Mouse (Mus musculus): ENCODE results near the gene Glb1l. TPM values are rescaled to one million over a fixed set of nuclear protein-coding genes. Genes with fewer than 3 reads are reported as not detected.

The Glb1l gene
- polyA plus RNA-seq, 1 experiment: 27.1 TPM

- no peak for TF ChIP-seq CTCF (IDR thresholded peaks at IDR 0.05; ENCODE audit: low read depth, low read length)
- no peak for TF ChIP-seq POLR2A (IDR thresholded peaks at IDR 0.05; ENCODE audit: borderline replicate concordance, low read depth, low read length)
- Histone ChIP-seq H3K4me3 (ENCODE audit: insufficient read depth, low read length) (no peak within 1 kb of the TSS), H3K27ac (ENCODE audit: insufficient read depth, low read depth, low read length) (no peak within 1 kb of the TSS), H3K4me1 (ENCODE audit: control insufficient read depth, insufficient read depth, low read length) (peaks cover 13% of the 10 kb centered on the region)
Measured at GRCm38 (mm10) chr1:75231664-75232152, 21.1 kb upstream of the Glb1l start, which contains the start of gene A630095N17Rik. Gene A630095N17Rik (minus strand): TSS chr1:75232102.

DNA sequence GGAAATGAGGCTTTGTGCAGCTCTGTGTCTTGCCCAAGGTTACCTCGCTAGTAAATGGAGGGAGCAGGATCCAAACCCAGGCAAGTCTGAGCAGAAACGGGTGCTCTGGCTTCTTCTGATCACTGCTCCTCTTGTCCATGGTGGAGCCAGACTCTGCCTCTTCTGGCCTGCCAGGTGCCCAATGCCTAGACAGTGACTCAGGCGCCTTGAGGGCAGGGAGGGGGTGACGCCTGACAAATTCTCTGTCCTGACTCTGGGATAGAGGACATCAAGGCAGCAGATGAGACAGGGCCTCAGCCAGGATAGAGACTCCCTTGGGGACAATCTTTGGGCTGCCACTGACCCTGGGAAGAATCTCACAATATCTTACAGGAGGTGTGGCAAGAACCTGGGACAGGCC is 20.6 kb upstream of the Glb1l start:
- Histone ChIP-seq H3K27ac (ENCODE audit: insufficient read depth, low read depth, low read length) (no peak overlapping the region), H3K4me1 (ENCODE audit: control insufficient read depth, insufficient read depth, low read length) (peaks cover 13% of the 10 kb centered on the region), H3K4me3 (ENCODE audit: insufficient read depth, low read length) (no peak overlapping the region)
- no peak for TF ChIP-seq POLR2A (IDR thresholded peaks at IDR 0.05; ENCODE audit: borderline replicate concordance, low read depth, low read length)
- no peak for TF ChIP-seq CTCF (IDR thresholded peaks at IDR 0.05; ENCODE audit: low read depth, low read length)

- H3K4me1 ChIP-seq (ENCODE audit: control insufficient read depth, insufficient read depth, low read length): peaks cover 9% of the 10 kb centered on the region; the same call in 1 of the 2 replicates
Measured at GRCm38 (mm10) chr1:75230335-75230994, 19.9 kb upstream of the Glb1l start.

GRCm38 (mm10) chr1:75229158-75229557 is 18.5 kb upstream of the Glb1l start:
- no peak overlapping the region for H3K4me3 ChIP-seq (ENCODE audit: insufficient read depth, low read length)
- H3K4me1 ChIP-seq (ENCODE audit: control insufficient read depth, insufficient read depth, low read length): peaks cover 5% of the 10 kb centered on the region; the same call in 1 of the 2 replicates
- no peak overlapping the region for H3K27ac ChIP-seq (ENCODE audit: insufficient read depth, low read depth, low read length)
- TF ChIP-seq CTCF (IDR thresholded peaks at IDR 0.05; ENCODE audit: low read depth, low read length): no peak

More at GRCm38 (mm10) chr1:75230335-75230994, 19.9 kb upstream of the Glb1l start:
- TF ChIP-seq POLR2A (IDR thresholded peaks at IDR 0.05; ENCODE audit: borderline replicate concordance, low read depth, low read length) (no peak), CTCF (IDR thresholded peaks at IDR 0.05; ENCODE audit: low read depth, low read length) (no peak)
- H3K4me3 ChIP-seq (ENCODE audit: insufficient read depth, low read length): no peak overlapping the region
- H3K27ac ChIP-seq (ENCODE audit: insufficient read depth, low read depth, low read length): no peak overlapping the region

DNA sequence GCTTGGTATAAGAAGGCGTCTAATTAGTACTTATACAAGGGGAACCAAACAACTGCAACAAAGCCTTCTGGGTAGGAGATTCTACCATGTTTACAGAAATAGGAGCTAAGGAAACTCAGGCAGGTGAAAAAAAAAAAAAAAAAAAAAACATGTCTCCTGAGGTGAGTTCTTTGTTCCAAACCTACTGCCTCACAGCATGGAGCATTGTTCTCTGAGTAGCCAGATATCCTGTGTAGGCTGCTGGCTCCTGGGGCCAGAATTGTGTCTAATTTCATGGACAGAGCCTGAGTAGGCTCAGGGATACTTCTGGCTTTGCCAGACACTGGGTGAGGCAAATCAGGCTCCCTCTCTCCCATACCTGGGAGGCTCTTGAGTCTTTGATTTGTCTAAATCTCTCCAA is 17.0 kb upstream of the Glb1l start:
- Histone ChIP-seq H3K4me1 (ENCODE audit: control insufficient read depth, insufficient read depth, low read length) (peaks cover 5% of the 10 kb centered on the region; the same call in 1 of the 2 replicates), H3K4me3 (ENCODE audit: insufficient read depth, low read length) (no peak overlapping the region), H3K27ac (ENCODE audit: insufficient read depth, low read depth, low read length) (no peak overlapping the region)
- no peak for TF ChIP-seq POLR2A (IDR thresholded peaks at IDR 0.05; ENCODE audit: borderline replicate concordance, low read depth, low read length)

GRCm38 (mm10) chr1:75226138-75226537 is 15.5 kb upstream of the Glb1l start:
- no peak overlapping the region for H3K27ac ChIP-seq (ENCODE audit: insufficient read depth, low read depth, low read length)
- TF ChIP-seq CTCF (IDR thresholded peaks at IDR 0.05; ENCODE audit: low read depth, low read length) (no peak), POLR2A (IDR thresholded peaks at IDR 0.05; ENCODE audit: borderline replicate concordance, low read depth, low read length) (no peak)
- peaks cover 12% of the 10 kb centered on the region for H3K4me1 ChIP-seq (ENCODE audit: control insufficient read depth, insufficient read depth, low read length)
- H3K4me3 ChIP-seq (ENCODE audit: insufficient read depth, low read length): no peak overlapping the region

- no peak overlapping the region for H3K4me3 ChIP-seq (ENCODE audit: insufficient read depth, low read length)
- H3K27ac ChIP-seq (ENCODE audit: insufficient read depth, low read depth, low read length): no peak overlapping the region
- TF ChIP-seq CTCF (IDR thresholded peaks at IDR 0.05; ENCODE audit: low read depth, low read length) (no peak), POLR2A (IDR thresholded peaks at IDR 0.05; ENCODE audit: borderline replicate concordance, low read depth, low read length) (no peak)
- H3K4me1 ChIP-seq (ENCODE audit: control insufficient read depth, insufficient read depth, low read length): peaks cover 8% of the 10 kb centered on the region
Measured at GRCm38 (mm10) chr1:75225473-75225872, 14.9 kb upstream of the Glb1l start.

DNA sequence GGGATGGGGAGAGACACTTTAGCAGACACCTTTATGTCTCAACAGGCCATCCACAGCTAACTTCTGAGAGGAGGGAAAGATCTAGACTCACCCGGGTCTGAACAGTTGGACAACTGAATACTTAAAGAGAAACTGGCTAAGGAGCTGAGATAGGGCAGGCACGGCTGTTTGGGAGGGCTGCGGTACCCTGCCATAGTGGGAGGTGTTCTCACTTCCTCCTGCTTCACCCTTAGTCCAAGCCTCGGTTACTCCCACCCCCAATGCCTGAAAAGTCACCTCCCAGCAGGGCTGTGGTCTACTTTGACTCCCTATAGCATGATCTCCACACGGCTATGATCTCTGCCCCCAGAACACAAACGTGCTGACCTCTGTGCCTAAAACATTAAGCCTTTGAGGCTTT is 12.9 kb upstream of the Glb1l start:
- peaks cover 7% of the 10 kb centered on the region for H3K4me1 ChIP-seq (ENCODE audit: control insufficient read depth, insufficient read depth, low read length)
- no peak for TF ChIP-seq CTCF (IDR thresholded peaks at IDR 0.05; ENCODE audit: low read depth, low read length)
- TF ChIP-seq POLR2A (IDR thresholded peaks at IDR 0.05; ENCODE audit: borderline replicate concordance, low read depth, low read length): no peak
- no peak overlapping the region for H3K27ac ChIP-seq (ENCODE audit: insufficient read depth, low read depth, low read length)
- no peak overlapping the region for H3K4me3 ChIP-seq (ENCODE audit: insufficient read depth, low read length)

DNA sequence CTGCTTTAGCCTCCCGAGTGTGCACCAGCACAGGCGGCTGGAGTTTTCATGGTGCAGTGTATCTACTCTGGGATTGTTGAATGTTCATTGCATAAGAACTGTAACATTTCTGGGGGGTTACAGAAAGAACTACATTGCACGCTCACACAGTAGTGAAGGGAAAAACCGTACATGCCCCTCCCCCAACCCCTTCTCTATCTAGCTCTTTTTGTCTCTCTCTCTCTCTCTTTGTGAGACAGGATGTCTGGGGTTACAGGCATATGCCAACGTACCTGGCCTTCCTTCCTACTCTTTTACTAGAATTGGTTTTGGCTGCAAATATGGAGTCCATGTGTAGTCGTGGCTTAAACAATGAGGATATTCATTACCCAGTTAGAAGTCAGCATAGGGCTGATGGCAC is 12.3 kb upstream of the Glb1l start:
- TF ChIP-seq POLR2A (IDR thresholded peaks at IDR 0.05; ENCODE audit: borderline replicate concordance, low read depth, low read length): no peak
- no peak for TF ChIP-seq CTCF (IDR thresholded peaks at IDR 0.05; ENCODE audit: low read depth, low read length)
- no peak overlapping the region for H3K4me3 ChIP-seq (ENCODE audit: insufficient read depth, low read length)
- H3K4me1 ChIP-seq (ENCODE audit: control insufficient read depth, insufficient read depth, low read length): peaks cover 10% of the 10 kb centered on the region
- H3K27ac ChIP-seq (ENCODE audit: insufficient read depth, low read depth, low read length): no peak overlapping the region

DNA sequence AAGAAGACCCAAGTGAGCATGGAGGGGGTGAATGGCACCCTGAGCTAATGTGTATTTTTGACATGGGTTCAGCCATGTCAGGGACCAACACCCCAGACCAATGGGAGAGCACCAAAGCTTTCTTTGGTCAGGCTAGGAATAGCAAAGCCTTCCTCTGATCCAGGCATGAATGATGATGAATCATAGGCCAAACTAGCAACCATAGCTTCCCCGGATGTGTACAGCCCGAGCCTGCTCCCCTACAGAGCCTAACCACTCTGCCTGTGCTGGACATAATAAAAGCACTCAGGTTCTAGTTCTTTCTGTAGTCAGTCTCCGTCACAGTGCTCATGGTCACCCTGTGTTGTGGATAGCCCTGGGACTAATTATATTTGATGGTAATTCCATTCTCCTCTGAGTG is 10.9 kb upstream of the Glb1l start:
- TF ChIP-seq POLR2A (IDR thresholded peaks at IDR 0.05; ENCODE audit: borderline replicate concordance, low read depth, low read length) (no peak), CTCF (IDR thresholded peaks at IDR 0.05; ENCODE audit: low read depth, low read length) (no peak)
- no peak overlapping the region for H3K4me3 ChIP-seq (ENCODE audit: insufficient read depth, low read length)
- no peak overlapping the region for H3K27ac ChIP-seq (ENCODE audit: insufficient read depth, low read depth, low read length)
- H3K4me1 ChIP-seq (ENCODE audit: control insufficient read depth, insufficient read depth, low read length): peaks cover 12% of the 10 kb centered on the region

Measured in bone marrow macrophage, adult 2 months (primary cell).